Mouse (Mus musculus): ENCODE results near the gene 0610037L13Rik. TPM values are rescaled to one million over a fixed set of nuclear protein-coding genes. Genes with fewer than 3 reads are reported as not detected.

The 0610037L13Rik gene
- 91.2 and 97.0 TPM in 2 replicates for polyA plus RNA-seq (2015; fragmentation: Nextera tagmentation; extraction: Ambion mirVana)

GRCm38 (mm10) chr4:107889731-107890432 lies at the start of gene 0610037L13Rik:
Gene 0610037L13Rik (plus strand): TSS chr4:107889813.
- H3K36me3 ChIP-seq: peaks cover 50% of the 10 kb centered on the region
- under 1% methylated on average over 47 of the region's 48 CpGs for WGBS

GRCm38 (mm10) chr4:107843687-107844086 lies 45.9 kb upstream of the 0610037L13Rik start:
- H3K9ac ChIP-seq: no peak overlapping the region
- no peak overlapping the region for H3K4me2 ChIP-seq
- H3K27me3 ChIP-seq: peaks cover 31% of the 10 kb centered on the region
- no peaks in the 10 kb centered on the region for H3K9me3 ChIP-seq (replicated peaks)
- no peaks in the 10 kb centered on the region for H3K36me3 ChIP-seq
- H3K4me3 ChIP-seq: no peak overlapping the region
- no peak overlapping the region for H3K27ac ChIP-seq
- ATAC-seq (replicated peaks; ENCODE audit: insufficient number of reproducible peaks, insufficient read depth, low FRiP score, low read depth): no peak
- 82% methylated on average over 8 of the region's 8 CpGs for WGBS
- H3K4me1 ChIP-seq (replicated peaks): peaks cover 7% of the 10 kb centered on the region

More at GRCm38 (mm10) chr4:107889731-107890432, at the start of gene 0610037L13Rik:
- Histone ChIP-seq H3K9ac (peak within 1 kb of the TSS; percentile 71), H3K27ac (peak within 1 kb of the TSS; percentile 93), H3K9me3 (replicated peaks) (no peaks in the 10 kb centered on the region), H3K4me3 (peak within 1 kb of the TSS; percentile 76), H3K4me2 (peak within 1 kb of the TSS; percentile 84), H3K27me3 (no peaks in the 10 kb centered on the region), H3K4me1 (replicated peaks) (peaks cover 14% of the 10 kb centered on the region)
- peak; percentile 93 for ATAC-seq (replicated peaks; ENCODE audit: insufficient number of reproducible peaks, insufficient read depth, low FRiP score, low read depth)

- WGBS: 3% methylated on average over 10 of the region's 10 CpGs
- Histone ChIP-seq H3K9ac (no peak overlapping the region), H3K27me3 (peaks cover 31% of the 10 kb centered on the region), H3K9me3 (replicated peaks) (no peaks in the 10 kb centered on the region), H3K36me3 (no peaks in the 10 kb centered on the region), H3K4me1 (replicated peaks) (peaks cover 7% of the 10 kb centered on the region), H3K4me3 (no peak overlapping the region), H3K27ac (no peak overlapping the region), H3K4me2 (no peak overlapping the region)
- ATAC-seq (replicated peaks; ENCODE audit: insufficient number of reproducible peaks, insufficient read depth, low FRiP score, low read depth): no peak
These were observed 44.6 kb upstream of the 0610037L13Rik start for GRCm38 (mm10) chr4:107844971-107845370.

- Histone ChIP-seq H3K27me3 (peaks cover 31% of the 10 kb centered on the region), H3K9ac (no peak overlapping the region), H3K9me3 (replicated peaks) (no peaks in the 10 kb centered on the region), H3K36me3 (no peaks in the 10 kb centered on the region), H3K27ac (no peak overlapping the region), H3K4me2 (no peak overlapping the region), H3K4me1 (replicated peaks) (peaks cover 7% of the 10 kb centered on the region), H3K4me3 (no peak overlapping the region)
- no peak for ATAC-seq (replicated peaks; ENCODE audit: insufficient number of reproducible peaks, insufficient read depth, low FRiP score, low read depth)
- 65% methylated on average over 7 of the region's 7 CpGs for WGBS
These were observed 42.8 kb upstream of the 0610037L13Rik start for GRCm38 (mm10) chr4:107846795-107847194.

GRCm38 (mm10) chr4:107848546-107848945 lies 41.1 kb upstream of the 0610037L13Rik start:
- Histone ChIP-seq H3K4me2 (no peak overlapping the region), H3K9ac (no peak overlapping the region), H3K4me3 (no peak overlapping the region), H3K4me1 (replicated peaks) (peaks cover 7% of the 10 kb centered on the region), H3K27ac (no peak overlapping the region), H3K36me3 (no peaks in the 10 kb centered on the region), H3K9me3 (replicated peaks) (no peaks in the 10 kb centered on the region), H3K27me3 (peaks cover 31% of the 10 kb centered on the region)
- 76% methylated on average over 5 of the region's 5 CpGs for WGBS
- ATAC-seq (replicated peaks; ENCODE audit: insufficient number of reproducible peaks, insufficient read depth, low FRiP score, low read depth): no peak

GRCm38 (mm10) chr4:107849621-107850020 lies 40.0 kb upstream of the 0610037L13Rik start:
- no peak for ATAC-seq (replicated peaks; ENCODE audit: insufficient number of reproducible peaks, insufficient read depth, low FRiP score, low read depth)
- 76% methylated on average over 9 of the region's 9 CpGs for WGBS
- H3K9ac ChIP-seq: no peak overlapping the region
- no peaks in the 10 kb centered on the region for H3K36me3 ChIP-seq
- no peak overlapping the region for H3K4me3 ChIP-seq
- peaks cover 31% of the 10 kb centered on the region for H3K27me3 ChIP-seq
- peaks cover 7% of the 10 kb centered on the region for H3K4me1 ChIP-seq (replicated peaks)
- no peak overlapping the region for H3K27ac ChIP-seq
- no peak overlapping the region for H3K4me2 ChIP-seq
- H3K9me3 ChIP-seq (replicated peaks): no peaks in the 10 kb centered on the region

- H3K27me3 ChIP-seq: peaks cover 30% of the 10 kb centered on the region
- H3K4me2 ChIP-seq: no peak overlapping the region
- no peak overlapping the region for H3K27ac ChIP-seq
- H3K9ac ChIP-seq: no peak overlapping the region
- no peaks in the 10 kb centered on the region for H3K9me3 ChIP-seq (replicated peaks)
- H3K4me3 ChIP-seq: no peak overlapping the region
- no peaks in the 10 kb centered on the region for H3K36me3 ChIP-seq
- H3K4me1 ChIP-seq (replicated peaks): peaks cover 7% of the 10 kb centered on the region
- WGBS: 93% methylated on average over 8 of the region's 8 CpGs
- no peak for ATAC-seq (replicated peaks; ENCODE audit: insufficient number of reproducible peaks, insufficient read depth, low FRiP score, low read depth)
These were observed 39.5 kb upstream of the 0610037L13Rik start for GRCm38 (mm10) chr4:107850091-107850490.

- Histone ChIP-seq H3K4me1 (replicated peaks) (no peaks in the 10 kb centered on the region), H3K36me3 (no peaks in the 10 kb centered on the region), H3K9ac (no peak overlapping the region), H3K27me3 (no peaks in the 10 kb centered on the region; the same call in 1 of the 2 replicates), H3K9me3 (replicated peaks) (no peaks in the 10 kb centered on the region), H3K27ac (no peak overlapping the region), H3K4me3 (no peak overlapping the region), H3K4me2 (no peak overlapping the region)
- 83% methylated on average over 8 of the region's 8 CpGs for WGBS
- ATAC-seq (replicated peaks; ENCODE audit: insufficient number of reproducible peaks, insufficient read depth, low FRiP score, low read depth): no peak
These were observed 36.3 kb upstream of the 0610037L13Rik start for GRCm38 (mm10) chr4:107853333-107853732.

GRCm38 (mm10) chr4:107853836-107854235 lies 35.8 kb upstream of the 0610037L13Rik start:
- Histone ChIP-seq H3K4me1 (replicated peaks) (no peaks in the 10 kb centered on the region), H3K27me3 (no peaks in the 10 kb centered on the region; the same call in 1 of the 2 replicates), H3K4me3 (no peak overlapping the region), H3K4me2 (no peak overlapping the region), H3K9me3 (replicated peaks) (no peaks in the 10 kb centered on the region), H3K9ac (no peak overlapping the region), H3K27ac (no peak overlapping the region), H3K36me3 (no peaks in the 10 kb centered on the region)
- no peak for ATAC-seq (replicated peaks; ENCODE audit: insufficient number of reproducible peaks, insufficient read depth, low FRiP score, low read depth)
- WGBS: 75% methylated on average over 7 of the region's 7 CpGs

GRCm38 (mm10) chr4:107856958-107857686 lies 32.5 kb upstream of the 0610037L13Rik start:
- 66% methylated on average over 11 of the region's 11 CpGs for WGBS
- no peak overlapping the region for H3K4me3 ChIP-seq
- H3K27ac ChIP-seq: no peak overlapping the region
- H3K27me3 ChIP-seq: no peaks in the 10 kb centered on the region
- no peak for ATAC-seq (replicated peaks; ENCODE audit: insufficient number of reproducible peaks, insufficient read depth, low FRiP score, low read depth)
- no peaks in the 10 kb centered on the region for H3K9me3 ChIP-seq (replicated peaks)
- no peaks in the 10 kb centered on the region for H3K4me1 ChIP-seq (replicated peaks)
- no peak overlapping the region for H3K4me2 ChIP-seq
- no peak overlapping the region for H3K9ac ChIP-seq
- H3K36me3 ChIP-seq: no peaks in the 10 kb centered on the region

GRCm38 (mm10) chr4:107858995-107859394 lies 30.6 kb upstream of the 0610037L13Rik start:
- ATAC-seq (replicated peaks; ENCODE audit: insufficient number of reproducible peaks, insufficient read depth, low FRiP score, low read depth): no peak
- no peak overlapping the region for H3K4me2 ChIP-seq
- no peaks in the 10 kb centered on the region for H3K27me3 ChIP-seq
- no peaks in the 10 kb centered on the region for H3K4me1 ChIP-seq (replicated peaks)
- H3K27ac ChIP-seq: no peak overlapping the region
- H3K4me3 ChIP-seq: no peak overlapping the region
- H3K9me3 ChIP-seq (replicated peaks): no peaks in the 10 kb centered on the region
- WGBS: 80% methylated on average over 7 of the region's 7 CpGs
- no peak overlapping the region for H3K9ac ChIP-seq
- no peaks in the 10 kb centered on the region for H3K36me3 ChIP-seq

All from heart, embryonic 15.5 days (tissue).